10 mouse cellular contexts compared by ENCODE assay signal in the genomic region with DNA sequence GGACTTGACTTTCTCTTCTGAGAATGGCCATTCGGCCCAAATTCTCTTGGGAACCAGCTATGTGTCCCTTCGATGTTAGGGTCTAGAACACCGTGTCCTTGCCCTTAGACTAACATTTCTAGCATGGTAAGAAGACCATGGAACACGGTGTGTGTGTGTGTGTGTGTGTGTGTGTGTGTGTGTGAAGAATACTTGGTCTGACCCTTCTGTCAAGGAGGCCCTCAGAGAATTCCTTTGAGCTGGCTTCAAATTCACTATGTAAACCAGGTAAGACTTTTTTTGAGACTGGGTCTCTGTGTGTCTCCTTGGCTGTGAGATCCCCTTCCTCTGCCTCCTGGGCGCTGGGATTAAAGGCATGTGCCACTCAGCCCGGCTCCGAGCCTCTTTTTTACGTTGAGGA.
"Had no signal": no experiment of that assay in that cellular context is flagged by ENCODE, and none has a peak within 500 bp of the region (broad histone marks: within the 10 kb centered on the region; RNA-seq: fewer than 3 reads in every experiment).

No protein-coding gene starts in this region.

- H3K36me3 ChIP-seq: hindbrain, embryonic 15.5 days; kidney, embryonic 15.5 days had no signal

- H3K9me3 ChIP-seq: hindbrain, embryonic 15.5 days; kidney, embryonic 15.5 days; limb, embryonic 10.5 days; limb, embryonic 13.5 days had no signal

- H3K9ac ChIP-seq: hindbrain, embryonic 15.5 days; kidney, embryonic 15.5 days; limb, embryonic 13.5 days; liver, embryonic 14.5 days; liver, postnatal 0 days had no signal

- H3K4me3 ChIP-seq: hindbrain, embryonic 15.5 days; kidney, embryonic 15.5 days; limb, embryonic 10.5 days; limb, embryonic 13.5 days had no signal

- DNase-seq: midbrain, embryonic 14.5 days; thymus, postnatal 25 days had no signal

- H3K4me2 ChIP-seq: hindbrain, embryonic 15.5 days; kidney, embryonic 15.5 days; limb, embryonic 13.5 days; midbrain, embryonic 11.5 days had no signal

- H3K27me3 ChIP-seq: kidney, embryonic 15.5 days; limb, embryonic 13.5 days had no signal

- H3K27ac ChIP-seq: hindbrain, embryonic 15.5 days; kidney, embryonic 15.5 days; limb, embryonic 10.5 days; limb, embryonic 13.5 days; liver, embryonic 14.5 days had no signal

- ATAC-seq: intestine, postnatal 0 days; liver, postnatal 0 days had no signal
